Mouse (Mus musculus) kidney, embryonic 15.5 days (tissue): ENCODE measurements at regions not wholly inside any gene's neighbourhood (a gene's known extent, or its start where the extent isn't known, plus 50 kb on each side); places are given as distances from the start of the nearest gene placed in this dataset.

Source experiments
- ATAC-seq: fragments of 200-750 bp; cut with Nextera tagmentation; replicated peaks from 2 replicates; pipeline ENCODE4 v1.8.0; 2017; ENCODE audit warnings: moderate TSS enrichment; ENCODE audit not compliant: low FRiP score
- H3K27ac ChIP-seq: fragments of 300-500 bp; sonication (generic); 2 replicates; pipeline ENCODE4 v1.5.1; 2015; ENCODE audit warnings: mild to moderate bottlenecking, inconsistent platforms
- H3K27me3 ChIP-seq: fragments of 300-500 bp; sonication (generic); 2 replicates; pipeline ENCODE4 v1.6.1; 2015; ENCODE audit warnings: inconsistent platforms
- H3K36me3 ChIP-seq: fragments of 300-500 bp; sonication (generic); 2 replicates; pipeline ENCODE4 v1.6.1; 2015; ENCODE audit warnings: inconsistent platforms
- H3K4me1 ChIP-seq: fragments of 300-500 bp; sonication (generic); 2 replicates; pipeline ENCODE4 v1.6.1; 2015; ENCODE audit warnings: inconsistent platforms
- H3K4me2 ChIP-seq: fragments of 300-500 bp; sonication (generic); 2 replicates; pipeline ENCODE4 v1.6.1; 2015; ENCODE audit warnings: moderate library complexity, mild to moderate bottlenecking, inconsistent platforms
- H3K4me3 ChIP-seq: fragments of 300-500 bp; sonication (generic); replicated peaks from 2 replicates; pipeline ENCODE4 v1.5.1; 2015; ENCODE audit warnings: mild to moderate bottlenecking, inconsistent platforms
- H3K9ac ChIP-seq: fragments of 300-500 bp; sonication (generic); 2 replicates; pipeline ENCODE4 v1.6.1; 2015; ENCODE audit warnings: mild to moderate bottlenecking, inconsistent platforms
- H3K9me3 ChIP-seq: fragments of 300-500 bp; sonication (generic); replicated peaks from 2 replicates; pipeline ENCODE4 v1.6.1; 2016; ENCODE audit warnings: inconsistent platforms
- WGBS: fragments of 180-500 bp; shearing (Covaris S2); methylation state at CpG from one replicate; pipeline ENCODE4 v1.1.7; 2015; ENCODE audit warnings: mixed read lengths; 5-methylcytosine and 5-hydroxymethylcytosine counted together

GRCm38 (mm10) chr4:11882666-11883065 lies 98.4 kb downstream of the Gm10604 start:
- H3K4me1 ChIP-seq = peaks cover 6% of the 10 kb centered on the region; the same call in 1 of the 2 replicates
- no peaks in the 10 kb centered on the region for H3K36me3 ChIP-seq
- H3K9me3 ChIP-seq = no peaks in the 10 kb centered on the region
- no peak for ATAC-seq
- no peak overlapping the region for H3K27ac ChIP-seq
- no peak overlapping the region for H3K4me2 ChIP-seq
- H3K9ac ChIP-seq = no peak overlapping the region
- H3K4me3 ChIP-seq = no peak overlapping the region
- 83% methylated on average over 3 of the region's 3 CpGs for WGBS
- H3K27me3 ChIP-seq = no peaks in the 10 kb centered on the region

DNA sequence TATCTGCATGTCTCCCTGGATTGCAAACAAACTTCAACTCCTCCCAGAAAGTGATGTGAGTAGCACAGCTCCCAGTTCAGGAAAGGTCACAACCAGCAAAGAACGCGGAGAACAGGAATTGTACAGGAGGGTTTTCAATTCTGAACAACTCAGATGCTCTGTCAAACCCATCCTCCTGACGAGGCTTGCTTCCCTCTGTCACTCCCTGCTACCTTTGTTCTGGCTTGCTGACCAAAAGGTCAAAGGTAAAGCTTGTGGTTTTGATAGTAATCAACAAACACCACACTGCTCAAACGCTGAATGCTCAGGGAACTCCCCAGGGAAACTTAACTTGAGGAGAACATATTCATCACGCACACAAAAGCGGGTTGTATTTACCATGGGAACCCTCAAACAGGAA lies 102.4 kb downstream of the Gm10604 start:
- Histone ChIP-seq H3K27me3 (no peaks in the 10 kb centered on the region), H3K9ac (no peak overlapping the region), H3K27ac (no peak overlapping the region), H3K4me1 (0 out of 2 replicates have a peak, but pooled peaks cover 3% of the 10 kb centered on the region), H3K4me3 (no peak overlapping the region), H3K9me3 (no peaks in the 10 kb centered on the region), H3K4me2 (no peak overlapping the region), H3K36me3 (no peaks in the 10 kb centered on the region)
- WGBS = 71% methylated on average over 6 of the region's 6 CpGs
- no peak for ATAC-seq

GRCm38 (mm10) chr4:11877945-11878344 lies 103.1 kb downstream of the Gm10604 start:
- H3K27me3 ChIP-seq = no peaks in the 10 kb centered on the region
- no peak for ATAC-seq
- H3K4me2 ChIP-seq = no peak overlapping the region
- H3K27ac ChIP-seq = no peak overlapping the region
- 0 out of 2 replicates have a peak, but pooled peaks cover 3% of the 10 kb centered on the region for H3K4me1 ChIP-seq
- no peaks in the 10 kb centered on the region for H3K36me3 ChIP-seq
- WGBS = 84% methylated on average over 4 of the region's 4 CpGs
- H3K9ac ChIP-seq = no peak overlapping the region
- no peaks in the 10 kb centered on the region for H3K9me3 ChIP-seq
- no peak overlapping the region for H3K4me3 ChIP-seq

GRCm38 (mm10) chr4:11876009-11876408 lies 105.1 kb downstream of the Gm10604 start:
- H3K27me3 ChIP-seq = no peaks in the 10 kb centered on the region
- no peak for ATAC-seq
- H3K9ac ChIP-seq = no peak overlapping the region
- H3K27ac ChIP-seq = no peak overlapping the region
- 56% methylated on average over 1 of the region's 1 CpGs for WGBS
- 0 out of 2 replicates have a peak, but pooled peaks cover 3% of the 10 kb centered on the region for H3K4me1 ChIP-seq
- H3K4me2 ChIP-seq = no peak overlapping the region
- no peaks in the 10 kb centered on the region for H3K9me3 ChIP-seq
- H3K36me3 ChIP-seq = no peaks in the 10 kb centered on the region
- H3K4me3 ChIP-seq = no peak overlapping the region

DNA sequence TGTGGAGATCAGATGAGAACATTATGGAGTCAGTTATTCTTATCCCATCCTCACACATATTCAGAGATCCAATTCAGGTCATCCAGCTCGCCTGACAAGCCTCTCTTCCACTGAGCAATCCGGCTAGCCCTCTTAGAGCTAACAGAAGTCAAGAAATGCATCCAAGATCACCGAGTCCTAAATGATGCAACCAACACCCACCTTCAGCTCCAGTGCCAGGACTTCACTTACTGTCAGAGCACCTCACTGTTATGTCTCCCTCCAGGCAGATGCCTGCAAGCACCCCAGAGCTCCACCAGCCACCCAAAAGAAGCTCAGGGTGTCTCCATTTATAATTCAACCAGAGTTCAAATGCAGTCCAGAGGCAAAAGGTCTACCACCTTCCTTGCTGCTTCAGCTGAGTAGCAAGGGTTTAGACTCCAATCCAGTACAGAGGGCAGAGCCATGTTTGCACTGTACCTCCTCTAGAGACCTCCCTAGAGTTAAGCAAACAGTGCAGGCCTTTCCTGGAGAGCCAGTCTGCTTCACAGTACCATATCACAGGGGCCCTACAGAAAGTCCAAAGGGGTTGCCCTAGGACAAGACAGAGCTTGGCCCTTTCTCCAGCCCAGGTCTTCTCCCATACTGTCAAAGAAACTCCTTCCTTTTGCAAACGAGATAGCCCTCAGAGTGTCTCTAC lies 106.3 kb downstream of the Gm10604 start:
- no peak for ATAC-seq
- H3K27ac ChIP-seq = no peak overlapping the region
- WGBS = 78% methylated on average over 4 of the region's 4 CpGs

GRCm38 (mm10) chr4:11872036-11872435 lies 109.0 kb downstream of the Gm10604 start:
- H3K4me1 ChIP-seq = 0 out of 2 replicates have a peak, but pooled peaks cover 3% of the 10 kb centered on the region
- H3K4me2 ChIP-seq = no peak overlapping the region
- H3K9ac ChIP-seq = no peak overlapping the region
- H3K4me3 ChIP-seq = no peak overlapping the region
- no peaks in the 10 kb centered on the region for H3K27me3 ChIP-seq
- 81% methylated on average over 3 of the region's 3 CpGs for WGBS
- no peak for ATAC-seq
- no peaks in the 10 kb centered on the region for H3K36me3 ChIP-seq
- H3K9me3 ChIP-seq = no peaks in the 10 kb centered on the region
- H3K27ac ChIP-seq = no peak overlapping the region

More for the DNA sequence above, 106.3 kb downstream of the Gm10604 start:
- Histone ChIP-seq H3K4me2 (no peak overlapping the region), H3K4me1 (0 out of 2 replicates have a peak, but pooled peaks cover 3% of the 10 kb centered on the region), H3K9ac (no peak overlapping the region), H3K36me3 (no peaks in the 10 kb centered on the region), H3K9me3 (no peaks in the 10 kb centered on the region), H3K4me3 (no peak overlapping the region), H3K27me3 (no peaks in the 10 kb centered on the region)

- Histone ChIP-seq H3K4me2 (no peak overlapping the region), H3K9ac (no peak overlapping the region), H3K27ac (no peak overlapping the region), H3K36me3 (no peaks in the 10 kb centered on the region), H3K9me3 (no peaks in the 10 kb centered on the region), H3K27me3 (no peaks in the 10 kb centered on the region), H3K4me3 (no peak overlapping the region), H3K4me1 (peaks cover 7% of the 10 kb centered on the region; the same call in 1 of the 2 replicates)
- 90% methylated on average over 5 of the region's 5 CpGs for WGBS
- no peak for ATAC-seq
Observed at GRCm38 (mm10) chr4:11869721-11870120, 111.3 kb downstream of the Gm10604 start.

DNA sequence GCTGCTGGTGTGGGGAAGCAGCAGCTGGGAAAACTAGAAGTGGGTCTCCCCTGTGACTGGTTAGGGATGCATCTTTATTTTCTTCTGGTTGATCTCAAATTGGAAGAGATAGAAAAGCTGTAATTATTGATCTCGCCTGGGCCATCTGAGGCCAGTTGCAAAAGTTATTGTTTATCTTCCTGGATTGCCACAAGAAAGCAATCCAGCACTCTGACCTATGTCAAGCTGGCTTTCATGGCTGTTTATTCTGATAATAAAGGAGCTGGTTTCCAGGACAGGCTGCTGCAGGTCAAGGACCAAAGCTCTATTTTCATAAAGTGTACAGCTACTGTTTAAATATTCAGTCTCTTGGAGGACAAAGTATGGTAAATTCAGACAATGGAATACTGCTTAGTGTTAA lies 112.5 kb downstream of the Gm10604 start:
- Histone ChIP-seq H3K36me3 (no peaks in the 10 kb centered on the region), H3K27ac (no peak overlapping the region), H3K4me3 (no peak overlapping the region), H3K27me3 (no peaks in the 10 kb centered on the region), H3K4me2 (no peak overlapping the region), H3K9me3 (no peaks in the 10 kb centered on the region), H3K9ac (no peak overlapping the region), H3K4me1 (peaks cover 7% of the 10 kb centered on the region; the same call in 1 of the 2 replicates)
- no peak for ATAC-seq
- 75% methylated on average over 1 of the region's 1 CpGs for WGBS
